In the genomic region with DNA sequence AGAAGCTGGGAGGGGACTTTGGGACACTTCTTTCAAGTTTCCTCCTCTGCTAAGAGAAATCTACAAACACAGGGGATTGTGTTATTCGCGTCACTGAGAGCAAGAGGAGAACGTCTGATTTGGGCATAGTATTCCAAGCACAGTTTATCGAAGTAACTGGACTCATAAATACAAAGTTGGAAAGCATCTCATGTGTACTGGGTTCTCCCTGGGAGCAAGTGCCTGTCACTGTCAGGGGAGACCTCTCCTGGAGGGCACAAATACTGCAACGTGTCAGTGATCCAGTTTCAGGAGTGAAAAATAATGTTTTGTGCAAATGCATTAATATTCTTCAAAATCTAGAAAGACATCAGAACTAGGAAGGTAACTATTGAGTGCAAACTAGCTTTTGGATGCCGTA, we compare ENCODE assay signal across 8 mouse cellular contexts. TPM values are rescaled to one million over a fixed set of nuclear protein-coding genes. Genes with fewer than 3 reads are reported as not detected.
A peak's percentile ranks its signal among the peaks of the same experiment; 100 is the strongest.
DNase-seq lines count a peak whose midpoint lies in the region; ATAC-seq and TF ChIP-seq lines count a peak whose summit lies in the region.

No protein-coding gene starts in this region.

- H3K36me3 ChIP-seq in heart, embryonic 11.5 days (ENCODE audit: control insufficient read depth, insufficient read depth, low read length) = no peaks in the 10 kb centered on the region
- H3K36me3 ChIP-seq in kidney, postnatal 0 days (ENCODE audit: insufficient read depth, low read length) = no peaks in the 10 kb centered on the region
- no peaks in the 10 kb centered on the region for H3K36me3 ChIP-seq in stomach, postnatal 0 days (ENCODE audit: control insufficient read depth, insufficient read depth, low read length)

- peak overlapping the region; percentile 84 for H3K4me2 ChIP-seq in heart, embryonic 11.5 days
- H3K4me2 ChIP-seq in kidney, postnatal 0 days (ENCODE audit: low read length) = peak overlapping the region; percentile 76
- peak overlapping the region; percentile 92 for H3K4me2 ChIP-seq in stomach, postnatal 0 days (replicated peaks; ENCODE audit: low read depth)

- H3K4me3 ChIP-seq in cortical plate, adult 2 months (ENCODE audit: insufficient read depth, low read length) = peak overlapping the region; percentile 40; the same call in 1 of the 2 replicates
- H3K4me3 ChIP-seq in heart, embryonic 11.5 days (ENCODE audit: low read depth, low read length) = peak overlapping the region; percentile 61
- H3K4me3 ChIP-seq in kidney, postnatal 0 days (replicated peaks; ENCODE audit: low read depth, low read length) = peak overlapping the region; percentile 51
- peak overlapping the region; percentile 63 for H3K4me3 ChIP-seq in stomach, postnatal 0 days (ENCODE audit: low read depth, low read length)

- H3K9ac ChIP-seq in heart, embryonic 11.5 days (ENCODE audit: low read depth, low read length) = peak overlapping the region; percentile 77
- H3K9ac ChIP-seq in kidney, postnatal 0 days (ENCODE audit: low read depth, low read length) = peak overlapping the region; percentile 49; the same call in 1 of the 2 replicates
- H3K9ac ChIP-seq in stomach, postnatal 0 days (ENCODE audit: low read length) = peak overlapping the region; percentile 68

- no peak overlapping the region for H3K27ac ChIP-seq in cortical plate, adult 2 months (ENCODE audit: insufficient read depth, low read length)
- no peak overlapping the region for H3K27ac ChIP-seq in heart, embryonic 11.5 days (ENCODE audit: low read depth, low read length)
- H3K27ac ChIP-seq in kidney, postnatal 0 days = no peak overlapping the region
- H3K27ac ChIP-seq in stomach, postnatal 0 days (replicated peaks) = no peak overlapping the region

- no peaks in the 10 kb centered on the region for H3K4me1 ChIP-seq in cortical plate, adult 2 months (ENCODE audit: control insufficient read depth, insufficient read depth, low read length)
- H3K4me1 ChIP-seq in heart, embryonic 11.5 days (ENCODE audit: control insufficient read depth, insufficient read depth, low read length) = peaks cover 4% of the 10 kb centered on the region; the same call in 1 of the 2 replicates
- no peaks in the 10 kb centered on the region for H3K4me1 ChIP-seq in kidney, postnatal 0 days (replicated peaks; ENCODE audit: insufficient read depth, low read length)
- no peaks in the 10 kb centered on the region for H3K4me1 ChIP-seq in stomach, postnatal 0 days (replicated peaks; ENCODE audit: control insufficient read depth, insufficient read depth)

- TF ChIP-seq CTCF in cortical plate, adult 2 months (IDR thresholded peaks at IDR 0.05; ENCODE audit: extremely low read depth, insufficient read depth, low read length) = peak; percentile 59
- TF ChIP-seq CTCF in kidney, postnatal 0 days (IDR thresholded peaks at IDR 0.05; ENCODE audit: low read depth) = peak; percentile 76
- peak; percentile 77 for TF ChIP-seq CTCF in stomach, postnatal 0 days (IDR thresholded peaks at IDR 0.05; ENCODE audit: low read depth)

- WGBS in heart, embryonic 11.5 days (ENCODE audit: insufficient replicate concordance) = 20% methylated on average over 6 of the region's 6 CpGs
- 18% methylated on average over 6 of the region's 6 CpGs for WGBS in kidney, postnatal 0 days
- 17% methylated on average over 6 of the region's 6 CpGs for WGBS in stomach, postnatal 0 days

- no peak for TF ChIP-seq POLR2A in cortical plate, adult 2 months (IDR thresholded peaks at IDR 0.05; ENCODE audit: extremely low read depth, insufficient read depth, low read length)

- DNase-seq in gastrocnemius, adult 18-20 months (ENCODE audit: low spot score) = peak; percentile 13
- no peak for DNase-seq in gastrocnemius, adult 8-10 months (ENCODE audit: low spot score in 2 of 2)
- peak; percentile 76 for DNase-seq in kidney, postnatal 0 days (ENCODE audit: low spot score)
- peak; percentile 48 for DNase-seq in lung, postnatal 25 days (ENCODE audit: low spot score)
- peak; percentile 30 for DNase-seq in stomach, postnatal 0 days (ENCODE audit: low spot score)

- H3K9me3 ChIP-seq in heart, embryonic 11.5 days (replicated peaks; ENCODE audit: control insufficient read depth, low read length) = no peaks in the 10 kb centered on the region
- H3K9me3 ChIP-seq in kidney, postnatal 0 days (replicated peaks; ENCODE audit: low read length) = no peaks in the 10 kb centered on the region
- no peaks in the 10 kb centered on the region for H3K9me3 ChIP-seq in stomach, postnatal 0 days (ENCODE audit: control insufficient read depth, low read length)

- no peaks in the 10 kb centered on the region; the same call in 1 of the 2 replicates for H3K27me3 ChIP-seq in heart, embryonic 11.5 days (ENCODE audit: control insufficient read depth, insufficient read depth, low read length)
- H3K27me3 ChIP-seq in kidney, postnatal 0 days (ENCODE audit: insufficient read depth, low read length) = no peaks in the 10 kb centered on the region
- H3K27me3 ChIP-seq in stomach, postnatal 0 days (ENCODE audit: control insufficient read depth, insufficient read depth, low read length) = no peaks in the 10 kb centered on the region

- ATAC-seq in CD4-positive, CD25-positive, alpha-beta regulatory T cell, adult 4 months = peak; percentile 22
- no peak for ATAC-seq in heart, embryonic 11.5 days (replicated peaks; ENCODE audit: insufficient number of reproducible peaks, low FRiP score, low TSS enrichment)
- 0 out of 2 replicates have a peak, but pooled peaks have one; percentile 55 for ATAC-seq in kidney, postnatal 0 days (replicated peaks; ENCODE audit: low FRiP score, low read depth)
- 0 out of 2 replicates have a peak, but pooled peaks have one; percentile 49 for ATAC-seq in stomach, postnatal 0 days (ENCODE audit: low FRiP score, low TSS enrichment)

- TF ChIP-seq EP300 in stomach, postnatal 0 days (optimal IDR thresholded peaks at IDR 0.05) = no peak

RNA-seq across cellular contexts. Expression of a gene that starts 27.9 kb away (rescaled TPM):
- total RNA-seq in gastrocnemius, adult 18-20 months (2021) = not detected
- total RNA-seq in gastrocnemius, adult 8-10 months (2022) = not detected
- polyA plus RNA-seq in CD4-positive, CD25-positive, alpha-beta regulatory T cell, adult 4 months (2017; shearing (Covaris generic)) = 1 to 10 TPM in 1 of 2 experiments, under 1 TPM in 1; 0.51 to 1.0 TPM
- polyA plus RNA-seq in cortical plate, adult 2 months (2012; rRNA removed) = 0.08 TPM in 1 of 2 replicates, not detected in the other
- polyA plus RNA-seq in heart, embryonic 11.5 days (2014; fragmentation: Nextera tagmentation; extraction: Ambion mirVana) = not detected in 2 replicates
- polyA plus RNA-seq in kidney, postnatal 0 days (2015; fragmentation: Nextera tagmentation; extraction: Ambion mirVana) = not detected in 2 replicates
- polyA plus RNA-seq in stomach, postnatal 0 days (2015; fragmentation: Nextera tagmentation; extraction: Ambion mirVana) = not detected in 2 replicates

Comparison
In these comparisons a context has a peak if more than half of its experiments do, and no peak if none do; other contexts are left out.
1. DNase-seq: peak in gastrocnemius, adult 18-20 months (single experiment), kidney, postnatal 0 days (single experiment), lung, postnatal 25 days (single experiment) and stomach, postnatal 0 days (single experiment); none in gastrocnemius, adult 8-10 months (0 of 2).
2. Peak in every context shown above with its lines, with median percentiles within 50 percentile points of each other: H3K4me3 ChIP-seq, CTCF ChIP-seq, H3K4me2 ChIP-seq and H3K9ac ChIP-seq.